Mouse (Mus musculus): ENCODE measurements around the gene Gm42417. TPM values are rescaled to one million over a fixed set of nuclear protein-coding genes. Genes with fewer than 3 reads are reported as not detected.

Gm42417 gene
- total and polyA plus RNA-seq, 2 experiments from 2014 or later: not detected

DNA sequence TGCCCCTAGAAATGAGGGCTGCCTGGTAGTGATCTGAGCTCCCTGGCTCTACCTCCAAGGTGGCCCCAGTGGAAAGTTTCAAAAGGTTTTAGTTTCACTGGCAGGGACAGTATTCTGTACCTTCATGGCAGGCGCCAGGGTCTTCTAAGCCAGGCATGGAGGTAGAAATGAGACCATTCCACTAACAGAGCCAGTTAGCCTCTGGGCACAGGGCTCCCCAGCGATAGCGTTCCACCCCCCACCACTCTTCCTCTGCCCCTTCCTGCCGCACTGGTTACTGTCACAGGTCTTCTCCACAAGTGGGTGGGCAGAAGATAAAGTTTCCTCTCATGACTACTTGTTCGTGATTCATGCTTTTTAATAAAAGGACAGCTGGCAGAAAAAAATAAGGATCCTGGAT, 20.7 kb upstream of the Gm42417 start:
- DNase-seq (ENCODE audit: low spot score): no peak
- no peak overlapping the region for H3K4me2 ChIP-seq (ENCODE audit: low read depth, low read length)
- H3K9me3 ChIP-seq (ENCODE audit: low read length): no peaks in the 10 kb centered on the region
- H3K36me3 ChIP-seq (ENCODE audit: insufficient read depth, low read length): no peaks in the 10 kb centered on the region
- 76% methylated on average over 5 of the region's 5 CpGs for WGBS
- peaks cover 16% of the 10 kb centered on the region for H3K4me1 ChIP-seq (ENCODE audit: insufficient read depth, low read length)
- no peak for TF ChIP-seq CTCF (IDR thresholded peaks at IDR 0.05; ENCODE audit: low read depth)
- no peak overlapping the region for H3K4me3 ChIP-seq (ENCODE audit: low read length)
- no peak overlapping the region for H3K27ac ChIP-seq
- H3K9ac ChIP-seq (replicated peaks; ENCODE audit: low read length): no peak overlapping the region
- ATAC-seq: no peak
- no peaks in the 10 kb centered on the region for H3K27me3 ChIP-seq (ENCODE audit: insufficient read depth, low read length)

DNA sequence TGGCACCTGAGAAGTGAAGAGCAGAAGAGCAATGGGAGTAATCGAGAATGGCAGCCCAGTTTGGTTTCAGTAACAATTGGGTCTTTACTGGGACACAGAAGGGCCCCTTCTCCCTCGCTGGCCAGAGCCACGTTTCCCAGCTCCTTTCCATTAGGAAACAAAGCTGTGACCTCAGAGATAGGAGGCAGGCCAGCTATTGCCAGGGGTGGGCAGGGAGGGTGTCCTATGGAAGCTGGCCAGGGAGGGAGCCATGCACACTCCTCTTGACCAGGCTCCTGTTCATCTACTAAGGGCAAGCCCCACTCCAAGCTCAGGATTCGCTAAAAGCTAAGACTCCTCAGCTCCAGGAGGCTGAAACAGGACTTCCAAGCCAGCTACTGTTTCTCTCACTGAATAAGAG, 20.0 kb upstream of the Gm42417 start:
- Histone ChIP-seq H3K4me3 (ENCODE audit: low read length) (no peak overlapping the region), H3K27ac (no peak overlapping the region), H3K4me2 (ENCODE audit: low read depth, low read length) (peak overlapping the region; percentile 73), H3K4me1 (ENCODE audit: insufficient read depth, low read length) (peaks cover 22% of the 10 kb centered on the region), H3K9ac (replicated peaks; ENCODE audit: low read length) (no peak overlapping the region), H3K36me3 (ENCODE audit: insufficient read depth, low read length) (no peaks in the 10 kb centered on the region), H3K27me3 (ENCODE audit: insufficient read depth, low read length) (no peaks in the 10 kb centered on the region), H3K9me3 (ENCODE audit: low read length) (no peaks in the 10 kb centered on the region)
- ATAC-seq (no peak), DNase-seq (ENCODE audit: low spot score) (no peak)
- WGBS: 18% methylated on average over 4 of the region's 4 CpGs
- TF ChIP-seq CTCF (IDR thresholded peaks at IDR 0.05; ENCODE audit: low read depth): no peak

- 1% methylated on average over 65 of the region's 69 CpGs for WGBS
- TF ChIP-seq CTCF (IDR thresholded peaks at IDR 0.05; ENCODE audit: low read depth): no peak
- Histone ChIP-seq H3K4me1 (ENCODE audit: insufficient read depth, low read length) (peaks cover 23% of the 10 kb centered on the region), H3K36me3 (ENCODE audit: insufficient read depth, low read length) (no peaks in the 10 kb centered on the region), H3K4me2 (ENCODE audit: low read depth, low read length) (peak within 1 kb of the TSS; percentile 73), H3K27ac (peak within 1 kb of the TSS; percentile 98), H3K27me3 (ENCODE audit: insufficient read depth, low read length) (no peaks in the 10 kb centered on the region), H3K9ac (replicated peaks; ENCODE audit: low read length) (peak within 1 kb of the TSS; percentile 98), H3K9me3 (ENCODE audit: low read length) (no peaks in the 10 kb centered on the region), H3K4me3 (ENCODE audit: low read length) (peak within 1 kb of the TSS; percentile 84)
- ATAC-seq: peak; percentile 43
- DNase-seq (ENCODE audit: low spot score): peak; percentile 84
These were observed 19.1 kb upstream of the Gm42417 start, which contains the start of gene Sema4c for GRCm38 (mm10) chr1:36558031-36558993. Gene Sema4c, minus strand, starts transcription at chr1:36558349.

- Histone ChIP-seq H3K9ac (replicated peaks; ENCODE audit: low read length) (peak overlapping the region; percentile 98), H3K27ac (peak overlapping the region; percentile 98), H3K4me1 (ENCODE audit: insufficient read depth, low read length) (peaks cover 23% of the 10 kb centered on the region), H3K36me3 (ENCODE audit: insufficient read depth, low read length) (peaks cover 7% of the 10 kb centered on the region; the same call in 1 of the 2 replicates), H3K4me3 (ENCODE audit: low read length) (peak overlapping the region; percentile 84), H3K4me2 (ENCODE audit: low read depth, low read length) (peak overlapping the region; percentile 73), H3K9me3 (ENCODE audit: low read length) (no peaks in the 10 kb centered on the region), H3K27me3 (ENCODE audit: insufficient read depth, low read length) (no peaks in the 10 kb centered on the region)
- ATAC-seq: peak; percentile 80
- WGBS: under 1% methylated on average over 43 of the region's 48 CpGs
- DNase-seq (ENCODE audit: low spot score): peak; percentile 86
- TF ChIP-seq CTCF (IDR thresholded peaks at IDR 0.05; ENCODE audit: low read depth): no peak
These were observed 18.3 kb upstream of the Gm42417 start for GRCm38 (mm10) chr1:36557457-36558011.

GRCm38 (mm10) chr1:36556553-36557456, 17.6 kb upstream of the Gm42417 start:
- under 1% methylated on average over 52 of the region's 52 CpGs for WGBS
- H3K27ac ChIP-seq: peak overlapping the region; percentile 98
- DNase-seq (ENCODE audit: low spot score): peak; percentile 96
- peaks cover 14% of the 10 kb centered on the region for H3K36me3 ChIP-seq (ENCODE audit: insufficient read depth, low read length)
- H3K27me3 ChIP-seq (ENCODE audit: insufficient read depth, low read length): no peaks in the 10 kb centered on the region
- H3K4me2 ChIP-seq (ENCODE audit: low read depth, low read length): peak overlapping the region; percentile 73
- peak overlapping the region; percentile 98 for H3K9ac ChIP-seq (replicated peaks; ENCODE audit: low read length)
- H3K9me3 ChIP-seq (ENCODE audit: low read length): no peaks in the 10 kb centered on the region
- H3K4me3 ChIP-seq (ENCODE audit: low read length): peak overlapping the region; percentile 84
- peak; percentile 91 for TF ChIP-seq CTCF (IDR thresholded peaks at IDR 0.05; ENCODE audit: low read depth)
- peak; percentile 86 for ATAC-seq
- peaks cover 23% of the 10 kb centered on the region for H3K4me1 ChIP-seq (ENCODE audit: insufficient read depth, low read length)

GRCm38 (mm10) chr1:36555798-36556395, 16.7 kb upstream of the Gm42417 start:
- Histone ChIP-seq H3K9me3 (ENCODE audit: low read length) (no peaks in the 10 kb centered on the region), H3K36me3 (ENCODE audit: insufficient read depth, low read length) (peaks cover 23% of the 10 kb centered on the region), H3K27me3 (ENCODE audit: insufficient read depth, low read length) (no peaks in the 10 kb centered on the region), H3K9ac (replicated peaks; ENCODE audit: low read length) (peak overlapping the region; percentile 98), H3K27ac (peak overlapping the region; percentile 98), H3K4me1 (ENCODE audit: insufficient read depth, low read length) (peaks cover 23% of the 10 kb centered on the region), H3K4me3 (ENCODE audit: low read length) (peak overlapping the region; percentile 84), H3K4me2 (ENCODE audit: low read depth, low read length) (peak overlapping the region; percentile 73)
- DNase-seq (ENCODE audit: low spot score) (peak; percentile 57), ATAC-seq (no peak)
- WGBS: under 1% methylated on average over 8 of the region's 8 CpGs
- TF ChIP-seq CTCF (IDR thresholded peaks at IDR 0.05; ENCODE audit: low read depth): peak; percentile 4; the same call in 1 of the 2 replicates
